ENCODE assay signal across 15 mouse cellular contexts in the genomic region with DNA sequence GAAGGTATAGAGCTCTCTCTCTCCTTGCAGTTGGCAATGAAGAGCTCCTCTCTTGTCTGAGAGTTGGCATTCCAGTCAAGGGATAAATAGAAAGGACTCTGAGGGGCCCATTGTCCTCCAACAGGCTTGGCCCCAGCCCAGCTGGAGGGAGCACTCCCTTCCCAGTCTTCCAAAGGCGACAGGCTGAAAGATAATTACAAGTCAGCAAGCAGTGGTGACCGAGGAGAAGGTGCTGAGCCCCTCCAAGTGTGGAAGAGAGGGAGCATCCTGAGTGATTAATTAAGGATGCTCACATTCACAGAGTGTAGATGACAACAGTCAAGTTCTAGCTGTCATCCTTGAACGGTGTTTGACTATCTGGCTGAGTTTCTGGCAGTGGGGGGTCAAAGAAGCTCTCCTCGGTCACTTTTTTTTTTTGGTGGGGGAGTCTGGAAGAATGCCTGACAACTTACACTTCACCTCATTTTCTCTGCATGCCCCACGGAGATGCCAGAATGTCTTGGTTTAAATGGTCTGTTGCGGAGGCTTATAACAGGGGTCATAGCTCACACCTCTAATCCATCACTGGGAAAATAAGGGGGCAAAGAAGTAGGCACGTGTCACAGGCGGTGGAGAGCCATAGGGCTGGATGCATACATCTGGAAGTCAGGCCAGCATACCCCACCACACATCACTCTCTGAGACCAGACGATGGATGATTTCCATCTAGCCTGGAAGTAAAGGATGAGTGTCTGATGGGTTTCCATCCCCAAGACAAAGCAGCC.
A peak's percentile ranks its signal among the peaks of the same experiment; 100 is the strongest.
DNase-seq lines count a peak whose midpoint lies in the region; ATAC-seq and TF ChIP-seq lines count a peak whose summit lies in the region.
"Had no signal": no experiment of that assay in that cellular context is flagged by ENCODE, and none has a peak within 500 bp of the region (broad histone marks: within the 10 kb centered on the region; RNA-seq: fewer than 3 reads in every experiment).

No protein-coding gene starts in this region.

- no peak overlapping the region for H3K9ac ChIP-seq in lung, embryonic 15.5 days

- H3K4me1 ChIP-seq in lung, embryonic 15.5 days: peaks cover 48% of the 10 kb centered on the region
- peaks cover 8% of the 10 kb centered on the region for H3K4me1 ChIP-seq in lung, adult 2 months (ENCODE audit: control insufficient read depth, insufficient read depth, low read length)

- no peaks in the 10 kb centered on the region for H3K36me3 ChIP-seq in lung, embryonic 15.5 days

- no peak overlapping the region for H3K4me3 ChIP-seq in lung, embryonic 15.5 days
- H3K4me3 ChIP-seq in lung, adult 2 months (replicated peaks; ENCODE audit: extremely low read depth, low read depth, low read length): no peak overlapping the region

- H3K27ac ChIP-seq in lung, embryonic 15.5 days: peak overlapping the region; percentile 31
- H3K27ac ChIP-seq: stomach, postnatal 0 days had no signal

- peak; percentile 10 to 18 for DNase-seq in cerebellum, postnatal 14 days
- DNase-seq in cerebellum, adult 18-20 months: no peak
- no peak for DNase-seq in lung, adult 2 months
- peak; percentile 67 for DNase-seq in brain, embryonic 14.5 days (ENCODE audit: low read depth)
- peak; percentile 71 for DNase-seq in heart, postnatal 4 days
- DNase-seq in B cell, adult 2 months: no peak
- DNase-seq in embryo, embryonic 11 days: no peak
- DNase-seq: adrenal gland, postnatal 25 days; cerebellum, adult 11-12 months; kidney, postnatal 25 days; liver; spleen, adult 18-20 months had no signal

- H3K27me3 ChIP-seq in lung, embryonic 15.5 days: no peaks in the 10 kb centered on the region

- 25% methylated on average over 9 of the region's 9 CpGs for WGBS in lung, embryonic 15.5 days
- 59% methylated on average over 9 of the region's 9 CpGs for WGBS in lung, adult 2 months

- no peaks in the 10 kb centered on the region for H3K9me3 ChIP-seq in lung, embryonic 15.5 days

- no peak for TF ChIP-seq CTCF in lung, adult 2 months (IDR thresholded peaks at IDR 0.05; ENCODE audit: insufficient read depth, low read length)
- TF ChIP-seq CTCF in brain, embryonic 14.5 days (IDR thresholded peaks at IDR 0.05; ENCODE audit: borderline replicate concordance, extremely low read depth, insufficient read depth, insufficient read length): no peak

- no peak overlapping the region for H3K4me2 ChIP-seq in lung, embryonic 15.5 days

- peak; percentile 75 for ATAC-seq in lung, embryonic 15.5 days (ENCODE audit: borderline replicate concordance, extremely low read depth, low FRiP score, low TSS enrichment)
- ATAC-seq: intestine, embryonic 16.5 days had no signal

- TF ChIP-seq POLR2A in lung, adult 2 months (IDR thresholded peaks at IDR 0.05; ENCODE audit: borderline replicate concordance, extremely low read depth, low read depth, low read length): no peak
- no peak for TF ChIP-seq POLR2A in brain, embryonic 14.5 days (IDR thresholded peaks at IDR 0.05; ENCODE audit: borderline replicate concordance, extremely low read depth, insufficient read depth, insufficient read length, poor library complexity, severe bottlenecking)

Comparison
In these comparisons a context has a peak if more than half of its experiments do, and no peak if none do; other contexts are left out.
1. DNase-seq: peak in cerebellum, postnatal 14 days (2 of 2), brain, embryonic 14.5 days (single experiment) and heart, postnatal 4 days (single experiment); none in cerebellum, adult 18-20 months (0 of 2), lung, adult 2 months (single experiment), B cell, adult 2 months (0 of 2) and embryo, embryonic 11 days (single experiment).